Mouse (Mus musculus) hindbrain, embryonic 11.5 days (tissue): Measurements from ENCODE around the gene Tob2. TPM values are rescaled to one million over a fixed set of nuclear protein-coding genes. Genes with fewer than 3 reads are reported as not detected.

ENCODE experiments used
- ATAC-seq: fragments of 200-750 bp; cut with Nextera tagmentation; 2 replicates; pipeline ENCODE4 v1.8.0; 2017; ENCODE audit warnings: mild to moderate bottlenecking, moderate TSS enrichment, moderate library complexity; ENCODE audit not compliant: low FRiP score
- DNase-seq: peaks from one replicate; pipeline ENCODE4 v3.0.0-alpha.2; 2015; ENCODE audit warnings: low spot score
- H3K27ac ChIP-seq: fragments of 300-500 bp; sonication (generic); 2 replicates; pipeline ENCODE4 v1.5.1; 2014; ENCODE audit warnings: mild to moderate bottlenecking, low read depth, low read length
- H3K27me3 ChIP-seq: fragments of 300-500 bp; sonication (generic); 2 replicates; pipeline ENCODE4 v1.6.1; 2014; ENCODE audit warnings: mild to moderate bottlenecking, low read length, moderate library complexity, mixed read lengths; ENCODE audit not compliant: control insufficient read depth, insufficient read depth
- H3K36me3 ChIP-seq: fragments of 300-500 bp; sonication (generic); 2 replicates; pipeline ENCODE4 v1.6.1; 2014; ENCODE audit warnings: mild to moderate bottlenecking, low read length, moderate library complexity, mixed read lengths; ENCODE audit not compliant: control insufficient read depth, insufficient read depth
- H3K4me1 ChIP-seq: fragments of 300-500 bp; sonication (generic); replicated peaks from 2 replicates; pipeline ENCODE4 v1.6.1; 2014; ENCODE audit warnings: low read length, mixed read lengths; ENCODE audit not compliant: control insufficient read depth, insufficient read depth
- H3K4me2 ChIP-seq: fragments of 300-500 bp; sonication (generic); replicated peaks from 2 replicates; pipeline ENCODE4 v1.6.1; 2014; ENCODE audit warnings: mild to moderate bottlenecking, low read depth, low read length
- H3K4me3 ChIP-seq: fragments of 300-500 bp; sonication (generic); 2 replicates; pipeline ENCODE4 v1.5.1; 2014; ENCODE audit warnings: low read depth, low read length
- H3K9ac ChIP-seq: fragments of 300-500 bp; sonication (generic); 2 replicates; pipeline ENCODE4 v1.6.1; 2014; ENCODE audit warnings: low read depth, low read length
- H3K9me3 ChIP-seq: fragments of 300-500 bp; sonication (generic); 2 replicates; pipeline ENCODE4 v1.6.1; 2016; ENCODE audit warnings: low read length; ENCODE audit not compliant: control insufficient read depth
- WGBS: fragments of 180-500 bp; shearing (Covaris S2); extraction: QIAGEN DNeasy Blood & Tissue Kit; methylation state at CpG from one replicate; pipeline ENCODE4 v1.1.7; 2014; 5-methylcytosine and 5-hydroxymethylcytosine counted together
- polyA plus RNA-seq: library from polyadenylated mRNA; unstranded; fragments of >200 nt; fragmentation: Nextera tagmentation; extraction: Ambion mirVana; gene quantifications from 2 replicates; pipeline ENCODE4 v1.2.1, GENCODE M21; 2014

Gene Tob2
- polyA plus RNA-seq, 1 experiment from 2014 or later, result 12.5 TPM

DNA sequence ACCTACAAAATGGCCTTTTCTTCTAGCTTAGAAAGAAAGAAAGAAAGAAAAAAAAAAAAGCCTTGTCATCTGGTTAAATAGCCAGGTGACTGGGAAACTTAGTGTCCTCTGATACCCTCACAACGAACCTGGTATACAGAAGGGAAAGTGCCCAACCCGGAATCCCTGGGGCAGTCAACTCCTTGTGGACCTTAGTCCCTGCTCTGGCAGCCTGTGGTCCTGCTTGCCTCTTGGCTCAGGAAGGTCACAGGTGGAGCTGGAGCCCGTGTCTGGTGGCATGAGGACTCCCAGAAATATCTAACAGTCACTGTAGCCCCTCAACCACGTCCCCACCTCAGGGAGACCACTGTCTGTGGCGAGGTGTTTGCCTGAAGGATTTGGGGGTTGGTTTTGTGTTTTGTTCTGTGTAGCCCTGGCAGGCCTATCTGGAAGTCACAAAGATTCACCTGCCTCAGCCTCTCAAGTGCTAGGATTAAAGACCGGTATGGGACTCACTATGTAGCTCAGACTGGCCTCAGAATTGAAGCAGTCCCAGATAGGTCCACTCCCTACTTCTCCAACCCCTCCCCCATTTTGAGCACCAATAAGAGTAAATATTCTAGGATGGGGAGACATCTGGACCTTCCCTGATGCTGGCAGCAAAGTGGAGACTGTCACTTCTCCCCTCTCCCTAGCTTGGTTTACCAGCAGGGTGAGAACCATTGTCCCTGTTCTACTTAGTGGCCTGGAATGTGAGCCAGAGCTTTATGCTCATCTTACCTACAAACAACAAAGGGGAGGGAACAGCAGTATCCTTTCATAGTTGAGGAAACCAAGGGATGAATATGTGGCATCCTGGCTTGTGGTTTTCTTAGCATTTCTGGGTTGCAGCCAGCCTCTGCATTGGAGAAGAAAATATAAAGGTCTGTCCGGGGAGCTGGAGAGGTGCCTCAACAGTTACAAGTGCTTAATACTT lies 21.4 kb downstream of the Tob2 start:
- 64% methylated on average over 7 of the region's 7 CpGs for WGBS
- no peak for DNase-seq
- no peak for ATAC-seq
- peaks cover 2% of the 10 kb centered on the region for H3K4me1 ChIP-seq
- H3K27ac ChIP-seq, result no peak overlapping the region
- H3K9me3 ChIP-seq, result no peaks in the 10 kb centered on the region
- H3K36me3 ChIP-seq, result no peaks in the 10 kb centered on the region
- H3K27me3 ChIP-seq, result peaks cover 2% of the 10 kb centered on the region; the same call in 1 of the 2 replicates
- no peak overlapping the region for H3K4me3 ChIP-seq
- H3K9ac ChIP-seq, result no peak overlapping the region
- no peak overlapping the region for H3K4me2 ChIP-seq

DNA sequence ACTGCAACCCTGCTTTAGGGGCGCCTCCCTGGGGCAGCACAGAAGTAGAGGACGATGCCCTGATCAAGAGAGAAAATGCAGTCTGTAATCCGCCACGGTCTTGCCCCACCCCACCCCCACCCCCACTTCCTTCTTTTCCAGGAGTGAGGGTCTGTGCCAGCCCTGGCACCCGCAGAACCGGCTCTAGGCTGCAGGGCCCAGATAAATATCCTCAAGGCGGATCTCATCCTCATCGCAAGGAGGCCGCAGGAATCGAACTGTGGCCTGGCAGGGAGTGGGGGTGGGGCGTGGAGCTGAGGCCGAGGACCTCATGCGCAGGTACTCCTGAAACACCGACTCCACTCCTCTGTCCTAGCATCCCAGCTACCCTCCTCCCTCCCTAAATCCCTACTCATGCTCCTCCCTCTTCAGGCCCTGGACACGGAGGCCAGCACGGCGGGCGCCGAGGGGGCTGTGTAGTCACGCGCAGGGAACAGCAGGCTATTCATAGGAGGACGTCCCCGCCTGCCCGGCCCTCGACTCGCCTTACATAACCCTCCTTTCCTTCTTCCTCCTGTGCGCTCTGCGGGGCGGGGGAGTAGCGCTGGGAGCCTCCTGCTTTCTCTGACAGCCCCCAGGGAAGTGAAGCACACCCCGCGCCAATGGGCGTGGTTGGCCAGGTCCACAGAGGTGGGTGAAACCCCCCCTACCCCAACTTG lies 22.3 kb downstream of the Tob2 start:
- peak overlapping the region; percentile 37 for H3K4me2 ChIP-seq
- no peak overlapping the region for H3K27ac ChIP-seq
- ATAC-seq, result peak; percentile 73
- peaks cover 2% of the 10 kb centered on the region for H3K4me1 ChIP-seq
- H3K36me3 ChIP-seq, result no peaks in the 10 kb centered on the region
- peaks cover 2% of the 10 kb centered on the region; the same call in 1 of the 2 replicates for H3K27me3 ChIP-seq
- WGBS, result 2% methylated on average over 33 of the region's 33 CpGs
- H3K4me3 ChIP-seq, result peak overlapping the region; percentile 20
- peak; percentile 67 for DNase-seq
- no peaks in the 10 kb centered on the region for H3K9me3 ChIP-seq
- H3K9ac ChIP-seq, result peak overlapping the region; percentile 37

DNA sequence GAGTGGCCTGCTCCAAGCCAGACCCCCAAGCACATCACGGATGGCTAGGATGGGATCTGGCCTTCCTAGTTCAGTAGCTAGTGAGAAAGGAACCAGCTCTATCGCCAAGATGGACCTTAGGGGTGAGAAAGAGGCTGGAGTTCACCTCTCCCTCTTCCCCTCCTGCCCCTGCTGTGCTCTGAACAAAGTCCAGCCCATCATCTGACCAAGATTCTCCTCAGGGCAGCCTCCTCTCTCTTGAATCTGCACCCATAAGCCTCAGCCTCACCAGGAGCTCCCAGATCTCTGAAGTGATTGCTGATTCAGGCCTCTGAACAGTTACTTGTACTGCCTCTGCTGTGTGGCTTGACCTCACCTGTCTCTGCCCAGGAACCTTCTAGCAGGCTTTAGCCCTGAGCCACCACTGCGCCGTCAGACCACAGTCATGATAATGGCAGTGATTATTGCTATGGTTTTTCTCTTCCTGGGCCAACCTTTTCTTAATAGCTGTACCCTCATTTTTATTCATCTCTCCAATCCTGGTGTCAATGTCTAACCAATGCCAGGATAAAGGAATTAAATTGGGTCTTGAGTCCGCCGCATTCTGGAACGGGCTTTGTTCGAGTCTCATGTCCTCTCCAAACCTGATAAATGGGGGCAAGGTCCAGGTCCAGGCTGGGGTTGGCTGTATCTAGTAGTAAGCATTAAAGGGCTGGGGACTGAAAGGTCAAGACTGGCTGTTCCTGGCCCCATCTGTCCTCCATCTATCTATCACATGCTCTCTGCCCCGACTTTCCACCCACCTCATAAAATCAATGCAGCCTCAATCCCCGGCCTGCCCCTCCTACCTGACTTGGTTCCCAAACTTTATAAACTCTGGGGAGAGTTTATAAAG lies 23.4 kb downstream of the Tob2 start:
- no peak for ATAC-seq
- Histone ChIP-seq H3K4me1 (peaks cover 2% of the 10 kb centered on the region), H3K4me2 (no peak overlapping the region), H3K4me3 (no peak overlapping the region), H3K27me3 (peaks cover 2% of the 10 kb centered on the region; the same call in 1 of the 2 replicates), H3K9ac (no peak overlapping the region), H3K27ac (no peak overlapping the region), H3K9me3 (no peaks in the 10 kb centered on the region), H3K36me3 (no peaks in the 10 kb centered on the region)
- WGBS, result 67% methylated on average over 10 of the region's 10 CpGs
- no peak for DNase-seq

DNA sequence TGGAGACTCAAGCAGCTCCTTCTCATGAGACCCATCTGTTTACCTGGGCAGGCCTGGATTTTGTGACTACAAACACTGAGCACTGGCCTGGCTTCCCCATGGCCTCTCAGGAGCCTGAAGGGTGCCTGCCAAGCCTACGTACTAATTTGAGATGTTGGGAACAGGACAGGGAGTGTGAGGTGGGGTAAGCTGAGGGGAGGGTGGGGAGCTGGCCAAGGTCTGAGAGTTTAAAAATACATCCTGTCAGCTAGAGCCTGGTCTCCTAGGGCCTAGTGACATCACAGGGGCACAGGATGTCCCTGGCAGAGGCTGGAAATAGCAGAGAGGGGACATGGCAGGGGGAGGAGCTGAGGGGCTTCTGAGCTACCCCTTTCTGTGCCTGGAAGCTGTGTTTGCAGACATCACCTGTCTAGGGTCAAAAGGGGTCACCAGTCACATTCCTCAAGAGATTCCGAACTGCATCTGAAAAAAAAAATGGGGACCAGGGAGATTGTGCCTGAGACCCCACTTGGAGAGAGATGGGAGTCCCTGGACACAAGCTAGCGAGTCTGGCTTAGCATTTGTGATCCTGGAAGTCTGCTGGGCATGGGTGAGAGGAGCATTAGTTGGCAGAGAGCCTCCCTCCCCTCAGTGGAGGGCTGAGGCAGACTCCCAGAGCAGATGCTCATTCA lies 24.3 kb downstream of the Tob2 start:
- no peaks in the 10 kb centered on the region for H3K9me3 ChIP-seq
- H3K27ac ChIP-seq, result no peak overlapping the region
- peaks cover 2% of the 10 kb centered on the region; the same call in 1 of the 2 replicates for H3K27me3 ChIP-seq
- 57% methylated on average over 3 of the region's 3 CpGs for WGBS
- H3K36me3 ChIP-seq, result no peaks in the 10 kb centered on the region
- DNase-seq, result no peak
- H3K9ac ChIP-seq, result no peak overlapping the region
- H3K4me1 ChIP-seq, result peaks cover 2% of the 10 kb centered on the region
- H3K4me2 ChIP-seq, result no peak overlapping the region
- ATAC-seq, result no peak
- H3K4me3 ChIP-seq, result no peak overlapping the region

DNA sequence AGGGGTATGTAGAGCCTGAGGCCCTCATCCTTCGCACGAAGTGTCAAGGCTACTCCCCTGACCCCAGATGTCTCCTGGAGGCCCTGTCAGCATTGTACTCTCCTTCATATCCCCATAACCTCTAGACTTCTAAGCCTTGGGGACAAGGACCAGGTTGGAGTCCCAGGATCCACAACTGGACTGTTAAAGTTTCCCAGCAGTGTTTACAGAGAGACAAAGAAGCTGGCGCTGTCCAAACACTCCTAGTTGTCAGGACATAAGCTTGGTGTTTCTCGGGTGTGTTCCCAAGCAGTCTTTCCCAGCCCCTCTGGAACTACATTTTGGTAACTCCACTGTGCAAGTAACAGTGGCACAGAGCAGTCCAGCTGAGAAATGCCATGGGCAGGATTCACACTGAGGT lies 25.1 kb downstream of the Tob2 start:
- ATAC-seq (no peak), DNase-seq (no peak)
- Histone ChIP-seq H3K27ac (no peak overlapping the region), H3K4me2 (no peak overlapping the region), H3K27me3 (peaks cover 2% of the 10 kb centered on the region; the same call in 1 of the 2 replicates), H3K4me1 (peaks cover 2% of the 10 kb centered on the region), H3K4me3 (no peak overlapping the region), H3K9ac (no peak overlapping the region), H3K36me3 (no peaks in the 10 kb centered on the region), H3K9me3 (no peaks in the 10 kb centered on the region)
- WGBS, result 73% methylated on average over 4 of the region's 4 CpGs

DNA sequence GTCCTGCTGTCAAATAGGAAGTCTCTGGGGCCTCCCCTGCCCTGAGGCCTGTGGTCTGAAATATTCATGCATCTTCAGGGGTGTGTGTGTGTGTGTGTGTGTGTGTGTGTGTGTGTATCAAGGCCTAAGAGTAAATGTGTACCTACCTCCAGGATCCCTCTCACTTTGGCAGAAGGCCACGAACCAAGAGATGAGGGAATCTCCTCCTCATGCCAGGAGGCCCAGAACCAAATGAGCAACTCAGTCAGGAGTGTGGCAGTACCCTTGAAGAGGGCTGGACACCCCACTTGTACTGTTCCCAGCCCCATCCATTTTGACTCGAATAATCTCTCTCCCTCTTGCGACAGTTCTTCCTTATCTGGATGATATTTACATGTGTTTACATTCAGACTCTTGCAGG lies 26.4 kb downstream of the Tob2 start:
- Histone ChIP-seq H3K27ac (no peak overlapping the region), H3K4me3 (no peak overlapping the region), H3K4me2 (no peak overlapping the region), H3K27me3 (peaks cover 2% of the 10 kb centered on the region; the same call in 1 of the 2 replicates), H3K4me1 (peaks cover 2% of the 10 kb centered on the region), H3K9ac (no peak overlapping the region), H3K36me3 (no peaks in the 10 kb centered on the region), H3K9me3 (no peaks in the 10 kb centered on the region)
- WGBS, result 96% methylated on average over 3 of the region's 3 CpGs
- no peak for DNase-seq
- no peak for ATAC-seq

DNA sequence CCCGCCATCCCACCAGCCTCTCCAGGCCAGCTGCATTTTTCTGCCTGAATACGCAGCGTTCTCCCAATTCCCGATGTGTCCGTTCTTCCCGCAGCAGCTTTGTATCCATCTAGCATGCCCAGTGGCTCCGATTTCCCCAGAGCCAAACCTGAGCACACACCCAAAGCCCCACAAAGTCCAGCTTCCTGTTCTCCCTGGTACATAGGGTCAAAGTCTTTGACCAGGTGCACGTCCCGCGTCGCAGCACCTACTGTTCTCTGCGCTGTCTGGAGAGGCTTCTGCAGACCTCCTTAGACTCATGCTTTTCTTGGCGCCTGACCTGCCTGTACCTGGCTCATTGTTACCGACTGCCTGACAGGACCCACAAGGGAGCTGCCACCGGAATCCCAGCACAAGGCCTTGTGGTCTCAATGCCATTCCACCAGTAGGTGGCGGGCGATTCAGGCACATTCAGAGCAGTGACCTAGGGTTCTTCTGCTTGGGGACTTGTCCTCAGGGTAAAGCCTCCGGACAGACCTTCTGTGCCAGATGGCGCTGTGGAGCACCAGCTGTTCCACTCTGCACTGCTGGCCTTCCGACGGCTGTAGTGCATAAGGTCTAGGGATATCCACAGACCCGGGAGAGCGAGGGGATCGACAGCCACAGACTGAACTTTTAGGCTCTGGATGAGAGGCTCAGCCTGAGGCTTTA lies 27.3 kb downstream of the Tob2 start:
- Histone ChIP-seq H3K27me3 (peaks cover 1% of the 10 kb centered on the region; the same call in 1 of the 2 replicates), H3K27ac (0 out of 2 replicates have a peak overlapping the region, but pooled peaks have one; percentile 21), H3K36me3 (no peaks in the 10 kb centered on the region), H3K4me2 (no peak overlapping the region), H3K4me1 (peaks cover 2% of the 10 kb centered on the region), H3K9me3 (no peaks in the 10 kb centered on the region), H3K4me3 (no peak overlapping the region), H3K9ac (no peak overlapping the region)
- WGBS, result 13% methylated on average over 24 of the region's 24 CpGs
- peak; percentile 85 for ATAC-seq
- peak; percentile 95 for DNase-seq
